Mouse (Mus musculus): ENCODE measurements around the gene Csf1. TPM values are rescaled to one million over a fixed set of nuclear protein-coding genes. Genes with fewer than 3 reads are reported as not detected.

Gene Csf1
- polyA plus RNA-seq, 1 experiment from 2014 or later, result 7.2 TPM

- whole genome bisulfite sequencing, result 78% methylated on average over 5 of the region's 5 CpGs
- DNase-seq (ENCODE audit: low spot score), result no peak
- Histone ChIP-seq H3K4me3 (no peak overlapping the region), H3K27me3 (ENCODE audit: insufficient read depth, poor library complexity, severe bottlenecking) (peaks cover 5% of the 10 kb centered on the region; the same call in 1 of the 2 replicates), H3K27ac (no peak overlapping the region), H3K36me3 (no peaks in the 10 kb centered on the region), H3K4me1 (replicated peaks) (peaks cover 32% of the 10 kb centered on the region), H3K9me3 (no peaks in the 10 kb centered on the region)
These were observed 12.6 kb upstream of the Csf1 start for GRCm38 (mm10) chr3:107772860-107773259.

GRCm38 (mm10) chr3:107769692-107770091 is 9.4 kb upstream of the Csf1 start:
- 87% methylated on average over 2 of the region's 2 CpGs for WGBS

GRCm38 (mm10) chr3:107768104-107768989 is 8.1 kb upstream of the Csf1 start:
- H3K27ac ChIP-seq, result no peak overlapping the region
- H3K9me3 ChIP-seq, result no peaks in the 10 kb centered on the region
- 82% methylated on average over 8 of the region's 8 CpGs for WGBS
- H3K27me3 ChIP-seq (ENCODE audit: insufficient read depth, poor library complexity, severe bottlenecking), result peaks cover 11% of the 10 kb centered on the region
- peaks cover 14% of the 10 kb centered on the region; the same call in 1 of the 2 replicates for H3K4me1 ChIP-seq (replicated peaks)
- DNase-seq (ENCODE audit: low spot score), result no peak
- no peaks in the 10 kb centered on the region for H3K36me3 ChIP-seq
- H3K4me3 ChIP-seq, result no peak overlapping the region

More at GRCm38 (mm10) chr3:107769692-107770091, 9.4 kb upstream of the Csf1 start:
- Histone ChIP-seq H3K27me3 (ENCODE audit: insufficient read depth, poor library complexity, severe bottlenecking) (peaks cover 7% of the 10 kb centered on the region), H3K9me3 (no peaks in the 10 kb centered on the region), H3K27ac (no peak overlapping the region), H3K4me1 (replicated peaks) (peaks cover 15% of the 10 kb centered on the region; the same call in 1 of the 2 replicates), H3K4me3 (no peak overlapping the region), H3K36me3 (no peaks in the 10 kb centered on the region)
- DNase-seq (ENCODE audit: low spot score), result no peak

- no peak for DNase-seq (ENCODE audit: low spot score)
- 75% methylated on average over 2 of the region's 2 CpGs for WGBS
These were observed 6.5 kb upstream of the Csf1 start for GRCm38 (mm10) chr3:107766804-107767203.

GRCm38 (mm10) chr3:107765979-107766378 is 5.7 kb upstream of the Csf1 start:
- Histone ChIP-seq H3K27ac (no peak overlapping the region), H3K4me3 (no peak overlapping the region), H3K9me3 (no peaks in the 10 kb centered on the region), H3K4me1 (replicated peaks) (peaks cover 14% of the 10 kb centered on the region; the same call in 1 of the 2 replicates), H3K27me3 (ENCODE audit: insufficient read depth, poor library complexity, severe bottlenecking) (peaks cover 18% of the 10 kb centered on the region), H3K36me3 (no peaks in the 10 kb centered on the region)
- no peak for DNase-seq (ENCODE audit: low spot score)
- 88% methylated on average over 2 of the region's 2 CpGs for WGBS

More at GRCm38 (mm10) chr3:107766804-107767203, 6.5 kb upstream of the Csf1 start:
- H3K36me3 ChIP-seq, result no peaks in the 10 kb centered on the region
- no peak overlapping the region for H3K4me3 ChIP-seq
- no peaks in the 10 kb centered on the region for H3K9me3 ChIP-seq
- peaks cover 13% of the 10 kb centered on the region for H3K27me3 ChIP-seq (ENCODE audit: insufficient read depth, poor library complexity, severe bottlenecking)
- H3K4me1 ChIP-seq (replicated peaks), result peaks cover 14% of the 10 kb centered on the region; the same call in 1 of the 2 replicates
- no peak overlapping the region for H3K27ac ChIP-seq

- H3K27me3 ChIP-seq (ENCODE audit: insufficient read depth, poor library complexity, severe bottlenecking), result peaks cover 22% of the 10 kb centered on the region
- no peaks in the 10 kb centered on the region for H3K9me3 ChIP-seq
- WGBS, result 78% methylated on average over 4 of the region's 4 CpGs
- H3K4me1 ChIP-seq (replicated peaks), result peaks cover 30% of the 10 kb centered on the region
- H3K4me3 ChIP-seq, result no peak overlapping the region
- no peak for DNase-seq (ENCODE audit: low spot score)
- H3K27ac ChIP-seq, result no peak overlapping the region
- no peaks in the 10 kb centered on the region for H3K36me3 ChIP-seq
These were observed 3.3 kb upstream of the Csf1 start for GRCm38 (mm10) chr3:107763552-107763951.

- Histone ChIP-seq H3K36me3 (no peaks in the 10 kb centered on the region), H3K27me3 (ENCODE audit: insufficient read depth, poor library complexity, severe bottlenecking) (peaks cover 25% of the 10 kb centered on the region)
- 95% methylated on average over 5 of the region's 5 CpGs for WGBS
These were observed 1.2 kb upstream of the Csf1 start for GRCm38 (mm10) chr3:107761446-107761845.

GRCm38 (mm10) chr3:107760771-107761170 is 502 bp upstream of the Csf1 start:
- 74% methylated on average over 1 of the region's 1 CpGs for WGBS
- Histone ChIP-seq H3K4me1 (replicated peaks) (peaks cover 42% of the 10 kb centered on the region), H3K9me3 (no peaks in the 10 kb centered on the region), H3K27me3 (ENCODE audit: insufficient read depth, poor library complexity, severe bottlenecking) (peaks cover 23% of the 10 kb centered on the region), H3K4me3 (peak overlapping the region; percentile 66), H3K27ac (peak overlapping the region; percentile 91), H3K36me3 (no peaks in the 10 kb centered on the region)
- DNase-seq (ENCODE audit: low spot score), result no peak

More at GRCm38 (mm10) chr3:107761446-107761845, 1.2 kb upstream of the Csf1 start:
- Histone ChIP-seq H3K27ac (no peak overlapping the region), H3K9me3 (no peaks in the 10 kb centered on the region), H3K4me1 (replicated peaks) (peaks cover 35% of the 10 kb centered on the region), H3K4me3 (no peak overlapping the region)
- DNase-seq (ENCODE audit: low spot score), result no peak

GRCm38 (mm10) chr3:107758638-107759037 is 1.6 kb downstream of the Csf1 start:
- Histone ChIP-seq H3K36me3 (peaks cover 9% of the 10 kb centered on the region; the same call in 1 of the 2 replicates), H3K4me3 (peak overlapping the region; percentile 66), H3K9me3 (no peaks in the 10 kb centered on the region), H3K27me3 (ENCODE audit: insufficient read depth, poor library complexity, severe bottlenecking) (peaks cover 22% of the 10 kb centered on the region), H3K4me1 (replicated peaks) (peaks cover 44% of the 10 kb centered on the region), H3K27ac (peak overlapping the region; percentile 91)
- no peak for DNase-seq (ENCODE audit: low spot score)
- 25% methylated on average over 3 of the region's 3 CpGs for WGBS

- Histone ChIP-seq H3K4me3 (peak overlapping the region; percentile 66; the same call in 1 of the 2 replicates), H3K9me3 (no peaks in the 10 kb centered on the region), H3K27me3 (ENCODE audit: insufficient read depth, poor library complexity, severe bottlenecking) (peaks cover 19% of the 10 kb centered on the region), H3K36me3 (peaks cover 12% of the 10 kb centered on the region), H3K27ac (no peak overlapping the region; the same call in 1 of the 2 replicates), H3K4me1 (replicated peaks) (peaks cover 44% of the 10 kb centered on the region)
- 86% methylated on average over 2 of the region's 2 CpGs for WGBS
- DNase-seq (ENCODE audit: low spot score), result no peak
These were observed 2.1 kb downstream of the Csf1 start for GRCm38 (mm10) chr3:107758176-107758575.

GRCm38 (mm10) chr3:107757365-107758129 is 2.7 kb downstream of the Csf1 start:
- DNase-seq (ENCODE audit: low spot score), result no peak

GRCm38 (mm10) chr3:107756481-107756866 is 3.8 kb downstream of the Csf1 start:
- Histone ChIP-seq H3K4me1 (replicated peaks) (peaks cover 44% of the 10 kb centered on the region), H3K4me3 (no peak overlapping the region), H3K27ac (no peak overlapping the region), H3K27me3 (ENCODE audit: insufficient read depth, poor library complexity, severe bottlenecking) (peaks cover 12% of the 10 kb centered on the region), H3K9me3 (no peaks in the 10 kb centered on the region), H3K36me3 (peaks cover 29% of the 10 kb centered on the region)
- DNase-seq (ENCODE audit: low spot score), result no peak
- WGBS, result 82% methylated on average over 2 of the region's 2 CpGs

More at GRCm38 (mm10) chr3:107757365-107758129, 2.7 kb downstream of the Csf1 start:
- Histone ChIP-seq H3K36me3 (peaks cover 18% of the 10 kb centered on the region), H3K4me3 (no peak overlapping the region), H3K4me1 (replicated peaks) (peaks cover 44% of the 10 kb centered on the region), H3K27ac (no peak overlapping the region; the same call in none of the 2 replicates), H3K27me3 (ENCODE audit: insufficient read depth, poor library complexity, severe bottlenecking) (peaks cover 15% of the 10 kb centered on the region), H3K9me3 (no peaks in the 10 kb centered on the region)
- 84% methylated on average over 5 of the region's 5 CpGs for WGBS

Measured in hindbrain, embryonic 10.5 days (tissue).